Mouse (Mus musculus) kidney, adult 18-20 months (tissue): Measurements from ENCODE around the gene Vgll4.

Experiments
- DNase-seq: peaks from one replicate; pipeline ENCODE4 v3.0.0; 2021

The Vgll4 gene

GRCm38 (mm10) chr6:114864421-114864820, 105.4 kb downstream of the Vgll4 start:
- no peak for DNase-seq

GRCm38 (mm10) chr6:114863501-114863900, 106.3 kb downstream of the Vgll4 start:
- peak; percentile 23 for DNase-seq

GRCm38 (mm10) chr6:114862046-114862445, 107.7 kb downstream of the Vgll4 start:
- no peak for DNase-seq

GRCm38 (mm10) chr6:114861591-114861990, 108.2 kb downstream of the Vgll4 start:
- no peak for DNase-seq

- DNase-seq, result no peak
Observed at GRCm38 (mm10) chr6:114860677-114861568, 108.9 kb downstream of the Vgll4 start.

- no peak for DNase-seq
Observed at GRCm38 (mm10) chr6:114858722-114859053, 111.1 kb downstream of the Vgll4 start.

- DNase-seq, result no peak
Observed at GRCm38 (mm10) chr6:114857996-114858721, 111.6 kb downstream of the Vgll4 start.

- DNase-seq, result no peak
Observed at GRCm38 (mm10) chr6:114856501-114856900, 113.3 kb downstream of the Vgll4 start.

- no peak for DNase-seq
Observed at GRCm38 (mm10) chr6:114855644-114856043, 114.2 kb downstream of the Vgll4 start.

- no peak for DNase-seq
Observed at GRCm38 (mm10) chr6:114854368-114854767, 115.4 kb downstream of the Vgll4 start.

- DNase-seq, result no peak
Observed at GRCm38 (mm10) chr6:114852739-114853138, 117.1 kb downstream of the Vgll4 start.

- no peak for DNase-seq
Observed at GRCm38 (mm10) chr6:114851688-114852087, 118.1 kb downstream of the Vgll4 start.

GRCm38 (mm10) chr6:114849787-114850186, 120.0 kb downstream of the Vgll4 start:
- no peak for DNase-seq

- no peak for DNase-seq
Observed at GRCm38 (mm10) chr6:114848761-114849160, 121.0 kb downstream of the Vgll4 start.

GRCm38 (mm10) chr6:114847582-114848174, 122.1 kb downstream of the Vgll4 start:
- no peak for DNase-seq

- DNase-seq, result no peak
Observed at GRCm38 (mm10) chr6:114846153-114846772, 123.5 kb downstream of the Vgll4 start.

- DNase-seq, result no peak
Observed at GRCm38 (mm10) chr6:114842863-114843262, 126.9 kb downstream of the Vgll4 start.

- DNase-seq, result no peak
Observed at GRCm38 (mm10) chr6:114842131-114842530, 127.7 kb downstream of the Vgll4 start.

GRCm38 (mm10) chr6:114840012-114840411, 129.8 kb downstream of the Vgll4 start:
- DNase-seq, result no peak

- DNase-seq, result no peak
Observed at GRCm38 (mm10) chr6:114838872-114839271, 130.9 kb downstream of the Vgll4 start.

- no peak for DNase-seq
Observed at GRCm38 (mm10) chr6:114836433-114836832, 133.4 kb downstream of the Vgll4 start.

- no peak for DNase-seq
Observed at GRCm38 (mm10) chr6:114835752-114836151, 134.0 kb downstream of the Vgll4 start.

- no peak for DNase-seq
Observed at GRCm38 (mm10) chr6:114835344-114835743, 134.4 kb downstream of the Vgll4 start.
